Mouse (Mus musculus): ENCODE results near the gene Tspan18.

Gene Tspan18

GRCm38 (mm10) chr2:93333817-93334731 lies at the start of gene Tspan18:
TSS of gene Tspan18 (minus strand) at chr2:93334505.
- DNase-seq (ENCODE audit: low read depth), result no peak

- no peak for DNase-seq (ENCODE audit: low read depth)
These were observed 49.5 kb upstream of the Tspan18 start for GRCm38 (mm10) chr2:93383831-93384230.

GRCm38 (mm10) chr2:93380680-93381089 lies 46.4 kb upstream of the Tspan18 start:
- no peak for DNase-seq (ENCODE audit: low read depth)

- DNase-seq (ENCODE audit: low read depth), result no peak
These were observed 43.5 kb upstream of the Tspan18 start for GRCm38 (mm10) chr2:93377797-93378196.

GRCm38 (mm10) chr2:93377157-93377556 lies 42.9 kb upstream of the Tspan18 start:
- DNase-seq (ENCODE audit: low read depth), result no peak

- DNase-seq (ENCODE audit: low read depth), result no peak
These were observed 38.6 kb upstream of the Tspan18 start for GRCm38 (mm10) chr2:93372872-93373271.

- DNase-seq (ENCODE audit: low read depth), result peak; percentile 14
These were observed 37.8 kb upstream of the Tspan18 start for GRCm38 (mm10) chr2:93372097-93372571.

- DNase-seq (ENCODE audit: low read depth), result no peak
These were observed 34.6 kb upstream of the Tspan18 start for GRCm38 (mm10) chr2:93368954-93369353.

GRCm38 (mm10) chr2:93367962-93368361 lies 33.7 kb upstream of the Tspan18 start:
- no peak for DNase-seq (ENCODE audit: low read depth)

- DNase-seq (ENCODE audit: low read depth), result no peak
These were observed 31.1 kb upstream of the Tspan18 start for GRCm38 (mm10) chr2:93365411-93365810.

GRCm38 (mm10) chr2:93364951-93365350 lies 30.6 kb upstream of the Tspan18 start:
- no peak for DNase-seq (ENCODE audit: low read depth)

- no peak for DNase-seq (ENCODE audit: low read depth)
These were observed 27.1 kb upstream of the Tspan18 start for GRCm38 (mm10) chr2:93361454-93361853.

GRCm38 (mm10) chr2:93360310-93360709 lies 26.0 kb upstream of the Tspan18 start:
- no peak for DNase-seq (ENCODE audit: low read depth)

GRCm38 (mm10) chr2:93357391-93357790 lies 23.1 kb upstream of the Tspan18 start:
- no peak for DNase-seq (ENCODE audit: low read depth)

GRCm38 (mm10) chr2:93355845-93356244 lies 21.5 kb upstream of the Tspan18 start:
- DNase-seq (ENCODE audit: low read depth), result no peak

- DNase-seq (ENCODE audit: low read depth), result no peak
These were observed 20.3 kb upstream of the Tspan18 start for GRCm38 (mm10) chr2:93354621-93355020.

GRCm38 (mm10) chr2:93353725-93354124 lies 19.4 kb upstream of the Tspan18 start:
- DNase-seq (ENCODE audit: low read depth), result no peak

GRCm38 (mm10) chr2:93352915-93353685 lies 18.8 kb upstream of the Tspan18 start:
- DNase-seq (ENCODE audit: low read depth), result no peak

GRCm38 (mm10) chr2:93351352-93351751 lies 17.0 kb upstream of the Tspan18 start:
- no peak for DNase-seq (ENCODE audit: low read depth)

GRCm38 (mm10) chr2:93347018-93347417 lies 12.7 kb upstream of the Tspan18 start:
- DNase-seq (ENCODE audit: low read depth), result no peak

GRCm38 (mm10) chr2:93346609-93347008 lies 12.3 kb upstream of the Tspan18 start:
- no peak for DNase-seq (ENCODE audit: low read depth)

GRCm38 (mm10) chr2:93345663-93346268 lies 11.5 kb upstream of the Tspan18 start:
- no peak for DNase-seq (ENCODE audit: low read depth)
